Mouse (Mus musculus): Measurements from ENCODE around the gene Fam69b. TPM values are rescaled to one million over a fixed set of nuclear protein-coding genes. Genes with fewer than 3 reads are reported as not detected.
A peak's percentile ranks its signal among the peaks of the same experiment; 100 is the strongest.

Gene Fam69b
- polyA plus RNA-seq, 1 experiment: 119 TPM

DNA sequence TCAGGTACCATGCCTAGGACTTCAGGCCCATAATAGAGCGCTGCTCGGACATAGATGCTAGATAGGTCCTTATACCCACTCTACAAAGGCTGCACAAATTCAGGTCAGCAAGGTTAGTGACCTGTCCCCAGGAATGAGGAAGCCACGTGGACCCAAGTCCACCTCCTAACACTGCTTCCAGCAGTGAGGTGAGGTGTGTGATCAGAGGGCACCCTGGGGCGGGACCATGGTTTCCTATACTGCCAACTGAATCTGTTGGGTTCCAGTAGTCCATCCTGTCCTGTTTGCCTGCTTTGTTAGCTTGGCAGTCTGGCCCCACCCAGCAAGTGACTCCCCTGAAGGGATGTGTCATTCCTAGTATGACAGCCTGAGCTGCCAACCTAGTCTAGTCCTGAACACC, 28.3 kb upstream of the Fam69b start:
- no peak for TF ChIP-seq CTCF (IDR thresholded peaks at IDR 0.05; ENCODE audit: borderline replicate concordance, extremely low read depth, insufficient read depth, insufficient read length)
- no peak for TF ChIP-seq POLR2A (IDR thresholded peaks at IDR 0.05; ENCODE audit: borderline replicate concordance, extremely low read depth, insufficient read depth, insufficient read length, poor library complexity, severe bottlenecking)
- DNase-seq (ENCODE audit: low read depth): no peak

DNA sequence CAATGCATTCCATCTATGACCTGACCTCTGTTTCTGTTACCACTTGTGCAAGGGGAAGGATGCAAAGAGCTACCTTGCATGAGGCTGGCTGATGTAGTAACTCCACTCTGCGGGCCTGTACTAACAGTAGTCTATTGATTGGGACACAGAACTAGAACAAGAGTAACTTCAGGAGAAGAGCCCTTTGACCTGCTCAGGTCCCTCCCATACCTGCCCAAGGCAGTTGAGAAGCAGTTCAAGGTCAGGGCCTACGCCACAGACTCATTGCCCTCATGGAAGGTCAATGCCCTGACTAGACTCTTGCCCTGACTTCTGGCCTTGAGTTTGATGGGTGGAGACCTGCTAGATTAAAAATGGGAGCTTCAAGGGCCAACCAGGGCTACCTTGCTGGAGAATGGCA, 27.6 kb upstream of the Fam69b start:
- TF ChIP-seq POLR2A (IDR thresholded peaks at IDR 0.05; ENCODE audit: borderline replicate concordance, extremely low read depth, insufficient read depth, insufficient read length, poor library complexity, severe bottlenecking) (no peak), CTCF (IDR thresholded peaks at IDR 0.05; ENCODE audit: borderline replicate concordance, extremely low read depth, insufficient read depth, insufficient read length) (no peak)
- no peak for DNase-seq (ENCODE audit: low read depth)

DNA sequence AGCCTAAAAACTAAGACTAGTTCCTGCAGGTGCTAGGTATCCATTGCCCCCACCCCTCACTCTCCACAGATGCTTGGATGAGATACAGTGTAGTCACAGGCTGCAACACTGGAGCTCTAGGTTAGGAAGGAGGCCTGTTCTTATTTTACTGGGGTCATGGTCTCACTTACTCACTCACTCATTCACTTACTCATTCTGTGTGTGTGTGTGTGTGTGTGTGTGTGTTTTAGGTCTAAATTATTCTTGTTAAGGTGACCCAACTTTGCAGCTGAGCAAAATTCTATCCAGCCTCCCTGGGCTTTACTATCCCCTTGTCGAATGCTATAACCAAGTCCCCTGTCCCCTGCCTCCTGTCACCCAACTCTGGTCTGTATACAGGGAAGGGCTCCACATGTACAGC, 26.7 kb upstream of the Fam69b start:
- no peak for DNase-seq (ENCODE audit: low read depth)
- TF ChIP-seq CTCF (IDR thresholded peaks at IDR 0.05; ENCODE audit: borderline replicate concordance, extremely low read depth, insufficient read depth, insufficient read length): no peak
- TF ChIP-seq POLR2A (IDR thresholded peaks at IDR 0.05; ENCODE audit: borderline replicate concordance, extremely low read depth, insufficient read depth, insufficient read length, poor library complexity, severe bottlenecking): no peak

GRCm38 (mm10) chr2:26602631-26603030, 25.6 kb upstream of the Fam69b start:
- DNase-seq (ENCODE audit: low read depth): no peak
- TF ChIP-seq CTCF (IDR thresholded peaks at IDR 0.05; ENCODE audit: borderline replicate concordance, extremely low read depth, insufficient read depth, insufficient read length) (no peak), POLR2A (IDR thresholded peaks at IDR 0.05; ENCODE audit: borderline replicate concordance, extremely low read depth, insufficient read depth, insufficient read length, poor library complexity, severe bottlenecking) (no peak)

- TF ChIP-seq CTCF (IDR thresholded peaks at IDR 0.05; ENCODE audit: borderline replicate concordance, extremely low read depth, insufficient read depth, insufficient read length): no peak
- no peak for TF ChIP-seq POLR2A (IDR thresholded peaks at IDR 0.05; ENCODE audit: borderline replicate concordance, extremely low read depth, insufficient read depth, insufficient read length, poor library complexity, severe bottlenecking)
- DNase-seq (ENCODE audit: low read depth): no peak
Measured at GRCm38 (mm10) chr2:26603159-26603558, 25.1 kb upstream of the Fam69b start.

GRCm38 (mm10) chr2:26603720-26604671, 24.3 kb upstream of the Fam69b start, which contains the start of gene Agpat2:
Gene Agpat2 (minus strand): TSS chr2:26604417.
- TF ChIP-seq CTCF (IDR thresholded peaks at IDR 0.05; ENCODE audit: borderline replicate concordance, extremely low read depth, insufficient read depth, insufficient read length) (peak; percentile 8; the same call in 1 of the 2 replicates), POLR2A (IDR thresholded peaks at IDR 0.05; ENCODE audit: borderline replicate concordance, extremely low read depth, insufficient read depth, insufficient read length, poor library complexity, severe bottlenecking) (no peak)
- peak; percentile 50 for DNase-seq (ENCODE audit: low read depth)

DNA sequence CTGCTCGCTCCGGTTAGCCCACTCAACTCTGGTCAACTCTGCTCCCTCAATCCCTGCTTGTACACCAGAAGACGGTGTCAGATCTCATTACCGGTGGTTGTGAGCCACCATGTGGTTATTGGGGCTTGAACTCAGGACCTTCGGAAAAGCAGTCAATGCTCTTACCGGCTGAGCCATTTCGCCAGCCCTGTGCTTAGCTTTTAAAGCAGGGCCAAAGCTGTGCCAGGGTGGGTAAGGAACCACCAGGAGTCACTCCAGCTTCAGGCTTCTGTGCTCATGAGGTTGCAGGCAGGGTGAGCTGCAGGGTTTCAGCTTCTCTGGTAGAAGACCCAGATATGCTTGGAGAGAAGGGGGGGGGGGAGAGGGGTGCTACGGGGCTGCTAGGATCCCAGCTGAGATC, 22.9 kb upstream of the Fam69b start:
- TF ChIP-seq CTCF (IDR thresholded peaks at IDR 0.05; ENCODE audit: borderline replicate concordance, extremely low read depth, insufficient read depth, insufficient read length) (no peak), POLR2A (IDR thresholded peaks at IDR 0.05; ENCODE audit: borderline replicate concordance, extremely low read depth, insufficient read depth, insufficient read length, poor library complexity, severe bottlenecking) (no peak)
- no peak for DNase-seq (ENCODE audit: low read depth)

DNA sequence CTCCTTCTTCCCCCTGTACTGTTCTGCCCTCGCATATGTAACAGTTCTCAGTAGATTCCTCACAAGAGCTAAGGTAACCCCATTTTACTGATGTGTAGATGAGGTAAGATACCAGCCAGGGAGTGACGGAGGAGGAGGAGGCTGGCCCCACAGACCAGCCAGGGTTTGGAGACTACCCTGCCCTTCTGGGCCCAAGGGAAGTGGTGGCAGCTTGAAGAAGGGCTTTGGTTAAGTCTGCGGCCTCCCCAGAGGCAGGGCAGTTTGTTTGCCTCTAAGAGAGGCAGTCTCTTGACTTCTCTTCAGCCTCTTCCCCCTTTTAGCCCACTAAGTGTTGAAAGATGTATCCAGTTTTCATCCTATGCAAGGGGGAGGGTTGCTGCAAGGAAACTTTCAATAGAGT, 21.7 kb upstream of the Fam69b start:
- DNase-seq (ENCODE audit: low read depth): no peak
- no peak for TF ChIP-seq CTCF (IDR thresholded peaks at IDR 0.05; ENCODE audit: borderline replicate concordance, extremely low read depth, insufficient read depth, insufficient read length)
- TF ChIP-seq POLR2A (IDR thresholded peaks at IDR 0.05; ENCODE audit: borderline replicate concordance, extremely low read depth, insufficient read depth, insufficient read length, poor library complexity, severe bottlenecking): no peak

DNA sequence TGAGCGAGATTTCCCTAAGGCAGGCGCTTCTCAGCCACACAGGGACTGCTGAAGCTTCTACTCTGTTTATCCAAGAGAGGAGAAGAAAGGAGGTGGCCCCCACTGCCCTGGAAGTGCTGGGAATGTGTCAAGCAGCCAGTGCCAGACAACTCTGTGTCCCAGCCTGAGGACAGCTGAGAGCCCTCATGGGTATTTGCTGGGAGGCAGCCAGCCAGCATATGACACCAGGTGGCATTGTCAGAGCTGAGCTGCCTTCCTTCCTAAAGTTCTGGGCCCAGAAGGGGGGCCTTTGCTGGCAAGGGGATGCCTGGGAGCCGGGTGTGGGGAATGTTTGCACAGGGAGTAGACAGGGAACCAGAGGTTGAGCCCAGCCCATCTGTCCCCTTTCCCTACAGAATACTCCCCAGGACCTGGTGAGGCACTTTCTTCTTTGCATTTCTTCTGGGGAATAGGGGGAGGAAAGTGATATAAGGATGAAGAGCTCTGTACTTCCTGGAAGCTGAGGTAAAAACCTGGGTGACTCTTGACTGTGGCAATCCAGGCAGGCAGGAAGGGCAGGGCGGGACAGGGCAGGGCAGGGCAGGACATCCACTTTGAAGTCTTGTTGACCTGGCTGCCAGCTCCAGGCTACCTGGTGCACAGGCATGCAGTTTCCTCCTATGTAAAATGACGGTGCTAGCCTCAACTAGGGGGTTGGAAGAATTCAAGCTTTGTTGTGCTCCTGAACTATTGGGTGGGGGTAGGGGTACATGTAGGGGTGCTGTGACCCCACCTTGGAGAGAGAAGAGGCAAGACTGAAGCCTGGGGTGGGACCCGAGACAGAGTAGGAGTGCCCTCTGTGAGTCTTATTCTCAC, 21.0 kb upstream of the Fam69b start:
- TF ChIP-seq CTCF (IDR thresholded peaks at IDR 0.05; ENCODE audit: borderline replicate concordance, extremely low read depth, insufficient read depth, insufficient read length): no peak
- no peak for TF ChIP-seq POLR2A (IDR thresholded peaks at IDR 0.05; ENCODE audit: borderline replicate concordance, extremely low read depth, insufficient read depth, insufficient read length, poor library complexity, severe bottlenecking)
- DNase-seq (ENCODE audit: low read depth): peak; percentile 62

GRCm38 (mm10) chr2:26608781-26609180, 19.5 kb upstream of the Fam69b start:
- DNase-seq (ENCODE audit: low read depth): no peak
- TF ChIP-seq POLR2A (IDR thresholded peaks at IDR 0.05; ENCODE audit: borderline replicate concordance, extremely low read depth, insufficient read depth, insufficient read length, poor library complexity, severe bottlenecking): no peak
- no peak for TF ChIP-seq CTCF (IDR thresholded peaks at IDR 0.05; ENCODE audit: borderline replicate concordance, extremely low read depth, insufficient read depth, insufficient read length)

DNA sequence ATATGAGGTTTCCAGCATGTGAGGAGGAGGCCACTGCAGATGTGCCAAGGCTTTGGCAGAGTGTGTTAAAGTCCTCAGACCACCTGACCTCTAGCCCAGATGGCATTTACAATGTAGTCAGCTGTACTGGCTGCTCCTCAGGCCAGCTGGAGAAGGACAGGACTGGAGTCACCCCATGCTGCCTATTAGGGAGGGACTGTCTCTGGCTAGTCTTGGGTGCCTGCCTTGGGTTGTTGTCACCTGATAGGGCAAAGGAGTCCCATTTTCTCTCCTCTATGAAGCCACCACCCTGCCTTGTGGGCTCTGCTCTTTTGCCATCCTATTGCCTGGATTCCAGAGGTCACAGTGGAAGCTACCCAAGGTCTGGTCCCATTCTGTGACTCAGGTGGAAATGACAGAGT, 19.0 kb upstream of the Fam69b start:
- TF ChIP-seq POLR2A (IDR thresholded peaks at IDR 0.05; ENCODE audit: borderline replicate concordance, extremely low read depth, insufficient read depth, insufficient read length, poor library complexity, severe bottlenecking): no peak
- TF ChIP-seq CTCF (IDR thresholded peaks at IDR 0.05; ENCODE audit: borderline replicate concordance, extremely low read depth, insufficient read depth, insufficient read length): no peak
- no peak for DNase-seq (ENCODE audit: low read depth)
